Mouse (Mus musculus) limb, embryonic 12.5 days (tissue): ENCODE measurements around the gene Nanp. TPM values are rescaled to one million over a fixed set of nuclear protein-coding genes. Genes with fewer than 3 reads are reported as not detected.

Experiments used
- ATAC-seq: fragments of 200-750 bp; cut with Nextera tagmentation; 2 replicates; pipeline ENCODE4 v1.8.0; 2017; ENCODE audit warnings: low read depth, moderate TSS enrichment; ENCODE audit not compliant: insufficient number of reproducible peaks, insufficient read depth, low FRiP score, low TSS enrichment
- H3K27ac ChIP-seq: fragments of 300-500 bp; sonication (generic); 2 replicates; pipeline ENCODE4 v1.5.1; 2016; ENCODE audit warnings: mild to moderate bottlenecking, moderate library complexity
- H3K27me3 ChIP-seq: fragments of 300-500 bp; sonication (generic); 2 replicates; pipeline ENCODE4 v1.6.1; 2016; ENCODE audit warnings: mild to moderate bottlenecking, moderate library complexity
- H3K36me3 ChIP-seq: fragments of 300-500 bp; sonication (generic); 2 replicates; pipeline ENCODE4 v1.6.1; 2016; ENCODE audit warnings: mild to moderate bottlenecking, moderate library complexity
- H3K4me1 ChIP-seq: fragments of 300-500 bp; sonication (generic); replicated peaks from 2 replicates; pipeline ENCODE4 v1.6.1; 2016
- H3K4me2 ChIP-seq: fragments of 300-500 bp; sonication (generic); 2 replicates; pipeline ENCODE4 v1.6.1; 2016; ENCODE audit warnings: mild to moderate bottlenecking, moderate library complexity
- H3K4me3 ChIP-seq: fragments of 300-500 bp; sonication (generic); replicated peaks from 2 replicates; pipeline ENCODE4 v1.5.1; 2016; ENCODE audit warnings: mild to moderate bottlenecking
- H3K9ac ChIP-seq: fragments of 300-500 bp; sonication (generic); replicated peaks from 2 replicates; pipeline ENCODE4 v1.6.1; 2016; ENCODE audit warnings: mild to moderate bottlenecking, moderate library complexity
- H3K9me3 ChIP-seq: fragments of 300-500 bp; sonication (generic); 2 replicates; pipeline ENCODE4 v1.6.1; 2016; ENCODE audit warnings: mild to moderate bottlenecking, moderate library complexity
- whole genome bisulfite sequencing: fragments of 180-500 bp; shearing (Covaris S2); methylation state at CpG from one replicate; pipeline ENCODE4 v1.1.7; 2016; 5-methylcytosine and 5-hydroxymethylcytosine counted together
- polyA plus RNA-seq: library from polyadenylated mRNA; unstranded; fragments of >200 nt; fragmentation: Nextera tagmentation; extraction: Ambion mirVana; gene quantifications from 2 replicates; pipeline ENCODE4 v1.2.1, GENCODE M21; 2016

Gene Nanp
- polyA plus RNA-seq, 1 experiment from 2014 or later: 53.4 TPM

GRCm38 (mm10) chr2:150997618-150998017, 41.6 kb downstream of the Nanp start:
- H3K9me3 ChIP-seq: no peaks in the 10 kb centered on the region
- no peak overlapping the region for H3K27ac ChIP-seq

GRCm38 (mm10) chr2:150995324-150995723, 43.9 kb downstream of the Nanp start:
- Histone ChIP-seq H3K27me3 (no peaks in the 10 kb centered on the region), H3K4me2 (no peak overlapping the region), H3K4me3 (no peak overlapping the region), H3K27ac (no peak overlapping the region), H3K36me3 (no peaks in the 10 kb centered on the region), H3K4me1 (peaks cover 24% of the 10 kb centered on the region), H3K9me3 (no peaks in the 10 kb centered on the region), H3K9ac (no peak overlapping the region)
- no peak for ATAC-seq
- 86% methylated on average over 4 of the region's 4 CpGs for WGBS

More at GRCm38 (mm10) chr2:150997618-150998017, 41.6 kb downstream of the Nanp start:
- H3K4me1 ChIP-seq: peaks cover 24% of the 10 kb centered on the region
- WGBS: 58% methylated on average over 5 of the region's 5 CpGs
- no peak overlapping the region for H3K4me2 ChIP-seq
- ATAC-seq: no peak
- H3K9ac ChIP-seq: no peak overlapping the region
- no peak overlapping the region for H3K4me3 ChIP-seq
- H3K27me3 ChIP-seq: no peaks in the 10 kb centered on the region
- no peaks in the 10 kb centered on the region for H3K36me3 ChIP-seq

DNA sequence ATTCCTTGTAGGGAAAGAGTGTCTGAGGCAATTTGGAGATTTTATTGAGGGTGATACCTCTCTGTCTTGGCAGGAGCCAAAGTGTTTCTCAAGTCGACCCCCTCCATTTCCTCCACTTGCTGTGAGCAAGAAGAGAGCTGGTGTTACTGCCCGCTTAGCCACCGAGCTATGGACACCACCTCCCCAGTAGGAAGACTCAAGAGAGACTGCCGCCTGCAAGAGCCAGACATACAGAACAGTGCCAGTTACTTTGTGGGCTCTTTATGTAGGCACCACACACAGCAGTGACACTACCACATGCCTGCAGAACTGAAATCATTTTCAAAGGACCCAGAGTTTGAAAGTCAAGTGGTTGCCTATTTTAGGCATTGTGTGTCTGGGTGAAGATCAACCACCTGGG, 48.1 kb downstream of the Nanp start:
- ATAC-seq: no peak
- Histone ChIP-seq H3K4me2 (no peak overlapping the region), H3K9me3 (no peaks in the 10 kb centered on the region), H3K4me3 (no peak overlapping the region), H3K36me3 (no peaks in the 10 kb centered on the region), H3K4me1 (no peaks in the 10 kb centered on the region), H3K9ac (no peak overlapping the region), H3K27me3 (no peaks in the 10 kb centered on the region), H3K27ac (no peak overlapping the region)
- 81% methylated on average over 4 of the region's 4 CpGs for WGBS

DNA sequence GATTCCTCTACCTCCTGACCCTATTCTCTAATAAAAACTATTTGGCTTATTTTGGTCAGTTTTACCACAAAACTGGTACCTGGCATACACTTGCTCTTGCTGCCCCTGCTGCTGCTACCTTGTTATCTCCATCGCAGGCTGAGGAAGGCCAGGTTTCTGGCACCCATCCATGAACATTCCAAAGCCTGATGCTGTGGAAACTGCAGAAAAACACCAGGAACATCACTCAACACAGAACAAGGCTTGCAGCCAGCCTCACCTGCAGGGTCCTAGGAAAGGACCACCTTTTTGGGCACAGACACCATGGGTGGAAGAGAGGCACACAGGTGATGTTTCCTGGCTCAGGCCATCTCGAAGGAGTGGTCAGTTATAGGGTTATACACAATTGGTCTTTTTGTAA, 48.7 kb downstream of the Nanp start:
- Histone ChIP-seq H3K27me3 (no peaks in the 10 kb centered on the region), H3K4me2 (no peak overlapping the region), H3K9me3 (no peaks in the 10 kb centered on the region), H3K4me1 (no peaks in the 10 kb centered on the region), H3K36me3 (no peaks in the 10 kb centered on the region), H3K9ac (no peak overlapping the region), H3K27ac (no peak overlapping the region), H3K4me3 (no peak overlapping the region)
- WGBS: 89% methylated on average over 2 of the region's 2 CpGs
- no peak for ATAC-seq

DNA sequence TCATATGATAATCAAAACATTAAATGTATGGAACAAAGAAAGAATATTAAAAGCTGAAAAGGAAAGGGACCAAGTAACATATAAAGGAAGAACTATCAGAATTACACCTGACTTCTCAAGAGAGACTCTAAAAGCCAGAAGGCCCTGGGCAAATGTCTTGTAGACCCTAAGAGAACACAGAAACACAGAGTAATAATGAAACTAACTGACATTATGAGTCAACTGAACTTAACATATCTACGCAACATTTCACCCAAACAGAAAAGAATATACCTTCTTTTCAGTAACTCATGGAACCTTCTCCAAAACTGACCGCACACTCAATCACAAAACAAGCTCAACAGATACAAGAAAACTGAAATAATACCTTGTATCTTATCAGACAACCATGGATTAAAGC, 53.8 kb downstream of the Nanp start:
- 100% methylated on average over 2 of the region's 2 CpGs for WGBS
- H3K27me3 ChIP-seq: no peaks in the 10 kb centered on the region
- ATAC-seq: no peak
- no peaks in the 10 kb centered on the region for H3K36me3 ChIP-seq
- no peak overlapping the region for H3K4me2 ChIP-seq
- no peaks in the 10 kb centered on the region for H3K9me3 ChIP-seq
- no peaks in the 10 kb centered on the region for H3K4me1 ChIP-seq
- H3K27ac ChIP-seq: no peak overlapping the region
- H3K4me3 ChIP-seq: no peak overlapping the region
- H3K9ac ChIP-seq: no peak overlapping the region

GRCm38 (mm10) chr2:150982051-150982450, 57.1 kb downstream of the Nanp start:
- no peak for ATAC-seq
- Histone ChIP-seq H3K27me3 (no peaks in the 10 kb centered on the region), H3K4me1 (no peaks in the 10 kb centered on the region), H3K36me3 (peaks cover 7% of the 10 kb centered on the region; the same call in 1 of the 2 replicates), H3K9ac (no peak overlapping the region), H3K4me2 (no peak overlapping the region), H3K4me3 (no peak overlapping the region), H3K9me3 (no peaks in the 10 kb centered on the region), H3K27ac (no peak overlapping the region)

- 85% methylated on average over 7 of the region's 7 CpGs for WGBS
These were observed 57.7 kb downstream of the Nanp start for GRCm38 (mm10) chr2:150981524-150981923.

DNA sequence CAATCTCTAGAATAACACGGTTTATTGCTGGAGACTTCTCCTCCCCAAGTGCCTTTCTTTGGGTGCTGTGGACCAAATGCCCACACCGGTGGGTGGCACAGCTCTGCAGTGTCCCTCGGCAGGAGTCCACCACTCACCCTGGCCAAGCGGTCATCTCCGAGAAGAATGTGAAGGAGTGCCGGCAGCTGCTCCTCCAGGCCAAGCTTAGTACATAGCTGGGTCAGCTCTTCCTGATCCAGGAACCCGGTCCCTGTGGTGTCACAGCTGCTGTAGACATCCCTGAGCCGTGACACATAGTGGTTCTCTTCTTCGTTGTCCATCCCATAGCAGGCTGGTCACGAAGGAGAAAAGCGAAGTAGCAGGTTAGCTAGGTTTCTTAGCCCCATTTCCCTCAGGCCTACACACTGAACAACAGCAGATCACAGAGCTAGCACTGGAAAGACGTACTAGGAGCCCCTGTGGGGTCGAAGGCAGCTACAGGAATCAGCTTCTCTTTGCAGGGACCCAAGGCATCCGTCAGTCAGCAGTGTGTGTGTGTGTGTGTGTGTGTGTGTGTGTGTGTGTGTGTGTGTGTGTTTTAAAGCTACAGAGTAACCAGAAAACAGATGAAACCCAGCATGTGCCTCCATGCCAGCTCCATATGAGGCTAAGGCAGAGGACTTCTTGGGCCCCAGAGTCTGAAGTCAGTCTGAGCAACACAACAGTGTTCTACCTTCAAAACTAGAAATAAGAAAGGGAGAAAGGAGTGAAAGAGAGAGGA, 59.2 kb downstream of the Nanp start:
- ATAC-seq: no peak
- Histone ChIP-seq H3K9ac (no peak overlapping the region), H3K4me1 (no peaks in the 10 kb centered on the region), H3K36me3 (peaks cover 21% of the 10 kb centered on the region), H3K9me3 (no peaks in the 10 kb centered on the region), H3K27ac (no peak overlapping the region), H3K4me2 (no peak overlapping the region), H3K4me3 (no peak overlapping the region), H3K27me3 (no peaks in the 10 kb centered on the region)
- WGBS: 88% methylated on average over 14 of the region's 14 CpGs

More at GRCm38 (mm10) chr2:150981524-150981923, 57.7 kb downstream of the Nanp start:
- ATAC-seq: no peak
- Histone ChIP-seq H3K4me3 (no peak overlapping the region), H3K27me3 (no peaks in the 10 kb centered on the region), H3K27ac (no peak overlapping the region), H3K36me3 (peaks cover 12% of the 10 kb centered on the region; the same call in 1 of the 2 replicates), H3K9me3 (no peaks in the 10 kb centered on the region), H3K9ac (no peak overlapping the region), H3K4me2 (no peak overlapping the region), H3K4me1 (no peaks in the 10 kb centered on the region)

Other genes with a start within 250 kb of the Nanp start
- gene Abhd12, start 134.7 kb downstream of the Nanp start, polyA plus RNA-seq: 61.8 and 62.5 TPM in 2 replicates
- gene Gins1, start 134.0 kb downstream of the Nanp start, polyA plus RNA-seq: 73.3 and 74.6 TPM in 2 replicates
- 13.2 and 14.5 TPM in 2 replicates for gene Ninl, start within 50 bp of the Nanp start, polyA plus RNA-seq
- not detected in 2 replicates for gene Gm14151, start 53.0 kb upstream of the Nanp start, polyA plus RNA-seq
- not detected in 2 replicates for gene Gm14147, start 58.8 kb upstream of the Nanp start, polyA plus RNA-seq